Mouse (Mus musculus) adrenal gland, postnatal 0 days (tissue): ENCODE results near the gene Acvrl1. TPM values are rescaled to one million over a fixed set of nuclear protein-coding genes. Genes with fewer than 3 reads are reported as not detected.

ENCODE experiments used
- microRNA-seq: library from miRNA; unstranded; fragments of <30 nt; microRNA quantifications from one replicate; pipeline ENCODE4, GENCODE M21; 2016; ENCODE audit warnings: borderline replicate concordance; ENCODE audit not compliant: insufficient number of aligned reads
- polyA plus RNA-seq: library from polyadenylated mRNA; unstranded; fragments of >200 nt; fragmentation: Nextera tagmentation; extraction: Ambion mirVana; gene quantifications from 2 replicates; pipeline ENCODE4 v1.2.1, GENCODE M21; 2015

Acvrl1 gene
- 12.3 and 14.4 TPM in 2 replicates for polyA plus RNA-seq

GRCm38 (mm10) chr15:101128181-101129089 is at the start of gene Acvrl1:
Acvrl1 (plus strand) TSS chr15:101128522.

DNA sequence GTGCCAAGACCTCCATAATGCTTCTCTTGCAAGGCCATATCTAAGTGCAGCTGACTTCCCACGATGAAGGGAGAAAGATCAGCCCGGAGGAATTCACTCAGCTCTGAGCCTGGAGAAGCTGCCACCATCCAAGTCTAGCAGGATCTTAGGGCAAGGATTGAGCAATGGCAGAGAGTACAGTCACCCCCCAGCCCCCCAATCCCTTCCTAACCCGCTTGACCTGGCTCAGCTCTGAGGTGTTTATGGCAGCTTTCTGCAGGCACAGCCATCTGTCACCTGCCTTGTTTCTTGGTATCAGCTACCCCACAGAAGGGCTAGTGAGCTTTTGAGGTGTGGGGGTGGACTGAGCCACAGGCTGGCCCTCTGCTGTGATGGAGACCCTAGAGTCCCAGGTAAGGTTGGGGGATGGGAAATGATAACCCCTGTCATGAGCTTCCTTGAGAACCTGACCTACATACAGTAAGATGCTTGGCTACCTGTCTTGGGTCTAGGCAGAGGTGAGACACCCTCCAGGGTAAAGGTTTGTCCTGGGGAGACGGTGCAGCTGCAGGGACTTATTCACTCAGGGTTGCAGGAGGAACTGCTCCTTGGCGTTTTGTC is 12.7 kb upstream of the Acvrl1 start, which contains the start of gene Ankrd33:
TSS of gene Ankrd33 (plus strand) at position 245 of the 600 bp plus-strand sequence.

DNA sequence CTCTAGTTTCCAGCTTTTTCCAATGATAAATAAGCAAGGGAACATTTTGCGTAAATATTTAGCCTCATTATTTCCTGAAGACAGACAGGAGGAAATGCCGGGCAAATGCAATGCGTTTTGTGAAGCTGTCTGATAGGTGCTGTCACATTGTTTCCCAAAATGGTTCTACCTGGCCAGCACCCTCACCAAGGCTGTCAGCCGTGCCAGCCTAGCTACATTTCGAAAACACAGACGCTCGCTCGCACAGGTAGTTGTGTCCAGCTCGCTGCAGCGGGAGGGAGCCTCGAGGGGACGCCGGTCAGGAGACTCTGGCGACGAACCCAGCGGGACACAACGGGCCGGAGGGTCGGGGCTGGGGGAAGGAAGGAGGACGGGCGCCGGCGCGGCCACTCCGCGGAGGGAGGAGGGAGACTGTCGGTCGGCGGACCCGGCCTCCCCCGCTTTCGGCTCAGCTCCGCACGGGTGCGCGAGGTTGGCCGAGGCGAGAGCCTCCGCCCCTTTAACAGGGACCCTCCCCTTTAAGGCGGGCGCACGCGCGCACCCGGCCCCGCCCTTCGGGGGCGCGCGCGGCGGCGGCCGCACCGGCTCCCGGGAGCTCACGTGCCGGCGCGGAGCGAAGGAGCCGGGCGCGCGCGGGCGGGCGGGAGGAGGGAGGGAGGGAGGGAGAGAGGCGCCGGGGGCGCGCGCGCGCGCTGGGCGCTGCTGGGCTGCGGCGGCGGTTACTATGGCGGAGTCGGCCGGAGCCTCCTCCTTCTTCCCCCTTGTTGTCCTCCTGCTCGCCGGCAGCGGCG is 45.3 kb downstream of the Acvrl1 start, which contains the start of gene Acvr1b:
TSS of gene Acvr1b (plus strand) at position 647 of the 791 bp plus-strand sequence.

Small RNA genes within 50 kb of the gene (microRNA-seq; reads per million reads assigned to microRNA genes)
- gene Mir6962, result not detected

Other genes starting within 250 kb of the Acvrl1 start
- 0.17 TPM in 1 of 2 replicates, not detected in the other for gene Gm47841, start 81.1 kb upstream of the Acvrl1 start, polyA plus RNA-seq
- gene Fignl2, start 50.0 kb upstream of the Acvrl1 start, polyA plus RNA-seq, result 0.20 and 0.39 TPM in 2 replicates
- 0.12 TPM in 1 of 2 replicates, not detected in the other for gene Ankrd33, start 12.8 kb upstream of the Acvrl1 start, polyA plus RNA-seq
- 3.5 and 3.7 TPM in 2 replicates for gene Acvr1b, start 45.5 kb downstream of the Acvrl1 start, polyA plus RNA-seq
- 8.4 and 9.1 TPM in 2 replicates for gene Grasp, start 95.7 kb downstream of the Acvrl1 start, polyA plus RNA-seq
- gene Nr4a1, start 125.7 kb downstream of the Acvrl1 start, polyA plus RNA-seq, result 15.7 and 19.6 TPM in 2 replicates
- 78.4 and 85.0 TPM in 2 replicates for gene Atg101, start 155.8 kb downstream of the Acvrl1 start, polyA plus RNA-seq
- gene 6030408B16Rik, start 164.7 kb downstream of the Acvrl1 start, polyA plus RNA-seq, result 7.3 and 18.0 TPM in 2 replicates
- 0.51 and 0.54 TPM in 2 replicates for gene Krt80, start 241.6 kb downstream of the Acvrl1 start, polyA plus RNA-seq